Mouse (Mus musculus): ENCODE data around the gene Rab3il1.

DNA sequence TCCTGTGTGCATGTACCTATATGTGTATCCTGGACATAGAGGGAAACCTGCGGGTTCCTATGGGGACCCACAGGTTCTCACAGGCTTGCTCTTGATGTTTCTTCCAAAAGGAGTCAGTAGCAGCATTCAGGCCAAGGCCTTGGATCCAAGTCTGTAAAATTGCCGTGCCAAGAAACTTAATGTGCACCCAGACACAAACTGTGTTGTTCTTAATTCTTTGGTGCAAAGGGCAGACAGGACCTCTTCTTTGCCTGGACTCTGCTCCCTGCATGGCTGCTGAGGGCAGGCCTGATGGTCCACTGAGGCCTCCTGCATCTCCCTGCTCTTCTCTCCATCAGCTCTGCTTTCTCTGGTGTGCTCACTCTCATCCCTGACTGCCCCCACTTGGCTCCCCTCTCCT is 28.3 kb downstream of the Rab3il1 start:
- no peak for TF ChIP-seq ZC3H11A (IDR thresholded peaks at IDR 0.05; ENCODE audit: borderline replicate concordance, low read depth, low read length)
- TF ChIP-seq HCFC1 (IDR thresholded peaks at IDR 0.05; ENCODE audit: borderline replicate concordance, insufficient read depth, low read length), result no peak
